ENCODE assay signal across 17 mouse cellular contexts in genomic region chr1:133549816-133550215, GRCm38 (mm10).
DNase-seq lines count a peak whose midpoint lies in the region; ATAC-seq and TF ChIP-seq lines count a peak whose summit lies in the region.
"Had no signal": no experiment of that assay in that cellular context is flagged by ENCODE, and none has a peak within 500 bp of the region (broad histone marks: within the 10 kb centered on the region; RNA-seq: fewer than 3 reads in every experiment).

No protein-coding gene starts in this region.

- H3K9me3 ChIP-seq in megakaryocyte, embryonic 14.5 days: peaks cover 18% of the 10 kb centered on the region
- H3K9me3 ChIP-seq: midbrain, embryonic 12.5 days had no signal

- H3K27me3 ChIP-seq in megakaryocyte, embryonic 14.5 days (replicated peaks): peaks cover 7% of the 10 kb centered on the region
- no peaks in the 10 kb centered on the region for H3K27me3 ChIP-seq in thymus, adult 2 months (ENCODE audit: control insufficient read depth, insufficient read depth, low read length)
- H3K27me3 ChIP-seq: midbrain, embryonic 12.5 days had no signal

- no peak for TF ChIP-seq POLR2A in thymus, adult 2 months (IDR thresholded peaks at IDR 0.05; ENCODE audit: control insufficient read depth, extremely low read depth, insufficient read depth, low read length, poor library complexity)

- TF ChIP-seq CTCF in thymus, adult 2 months (IDR thresholded peaks at IDR 0.05; ENCODE audit: borderline replicate concordance, control insufficient read depth, extremely low read depth, insufficient read depth, low read length, poor library complexity): 0 out of 2 replicates have a peak, but pooled peaks have one; percentile 33

- peak; percentile 23 for DNase-seq in liver
- peak; percentile 62 for DNase-seq in thymus, adult 2 months
- DNase-seq in frontal cortex, postnatal 25 days (ENCODE audit: low spot score in 2 of 2): no peak
- DNase-seq in kidney, postnatal 14 days: no peak
- DNase-seq in left cerebral cortex, adult 11 months (ENCODE audit: low spot score): no peak
- DNase-seq: adrenal gland, postnatal 14 days; cerebellum, postnatal 10 days; heart, postnatal 4 days; kidney, postnatal 10 days; lung, postnatal 14 days had no signal

- WGBS in thymus, adult 2 months: 5% methylated on average over 10 of the region's 10 CpGs

- H3K36me3 ChIP-seq in megakaryocyte, embryonic 14.5 days (replicated peaks; ENCODE audit: low read length): peaks cover 10% of the 10 kb centered on the region
- no peaks in the 10 kb centered on the region for H3K36me3 ChIP-seq in thymus, adult 2 months (ENCODE audit: control insufficient read depth, insufficient read depth, low read length)
- H3K36me3 ChIP-seq: midbrain, embryonic 12.5 days had no signal

- no peak overlapping the region for H3K27ac ChIP-seq in thymus, adult 2 months (ENCODE audit: control insufficient read depth, insufficient read depth, low read length)
- H3K27ac ChIP-seq: liver, embryonic 14.5 days had no signal

- no peak for ATAC-seq in megakaryocyte, adult 5-6 weeks (ENCODE audit: poor library complexity, severe bottlenecking)
- ATAC-seq: forebrain, embryonic 16.5 days; intestine, postnatal 0 days had no signal

- peak overlapping the region; percentile 77 for H3K4me3 ChIP-seq in megakaryocyte, embryonic 14.5 days (replicated peaks)
- no peak overlapping the region for H3K4me3 ChIP-seq in thymus, adult 2 months (ENCODE audit: control insufficient read depth, insufficient read depth, low read length)
- H3K4me3 ChIP-seq: erythroblast, embryonic 14.5 days; midbrain, embryonic 12.5 days had no signal

- peaks cover 25% of the 10 kb centered on the region for H3K4me1 ChIP-seq in megakaryocyte, embryonic 14.5 days
- H3K4me1 ChIP-seq in thymus, adult 2 months (replicated peaks; ENCODE audit: control insufficient read depth, insufficient read depth, low read length): peaks cover 18% of the 10 kb centered on the region
- H3K4me1 ChIP-seq: midbrain, embryonic 12.5 days had no signal

Comparison
In these comparisons a context has a peak if more than half of its experiments do, and no peak if none do; other contexts are left out.
1. DNase-seq: peak in liver (single experiment) and thymus, adult 2 months (single experiment); none in frontal cortex, postnatal 25 days (0 of 2), kidney, postnatal 14 days (single experiment) and left cerebral cortex, adult 11 months (single experiment).